Mouse (Mus musculus): ENCODE measurements at regions not wholly inside any gene's neighbourhood (a gene's known extent, or its start where the extent isn't known, plus 50 kb on each side); places are given as distances from the start of the nearest gene placed in this dataset.
A peak's percentile ranks its signal among the peaks of the same experiment; 100 is the strongest.

DNA sequence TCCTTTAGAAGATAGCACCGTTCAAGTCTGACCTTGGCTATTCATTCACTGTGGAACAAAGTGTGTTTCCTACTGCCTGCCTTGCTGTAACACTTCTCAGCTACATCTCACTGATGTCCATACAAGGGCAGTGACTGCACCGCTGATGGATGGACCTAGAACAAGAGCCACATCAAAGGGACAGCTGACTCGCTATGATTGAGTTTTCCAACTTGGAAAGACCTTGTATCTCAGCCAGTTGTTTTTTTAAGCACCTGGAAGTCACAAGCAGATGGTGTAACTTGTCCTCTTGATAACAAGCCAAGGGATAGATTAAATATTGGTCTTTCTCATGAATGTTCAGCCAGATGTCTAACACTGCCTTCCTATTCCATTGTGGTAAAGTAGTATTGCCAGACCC is 184.9 kb upstream of the Dio2 start:
- TF ChIP-seq CTCF (IDR thresholded peaks at IDR 0.05): no peak
- no peak for TF ChIP-seq POLR2A (IDR thresholded peaks at IDR 0.05; ENCODE audit: insufficient read depth, low read depth, low read length)
- TF ChIP-seq EP300 (IDR thresholded peaks at IDR 0.05; ENCODE audit: insufficient read depth, low read depth, low read length): no peak
- no peak overlapping the region for H3K9ac ChIP-seq (ENCODE audit: low read depth, low read length)
- H3K27ac ChIP-seq: no peak overlapping the region
- no peaks in the 10 kb centered on the region for H3K79me2 ChIP-seq (replicated peaks; ENCODE audit: control insufficient read depth, insufficient read depth, low read length)
- intact Hi-C loops (cut with DNase I): no loop called here
- H3K36me3 ChIP-seq (ENCODE audit: control insufficient read depth, insufficient read depth, low read length): no peaks in the 10 kb centered on the region
- DNase-seq: no peak
- no peaks in the 10 kb centered on the region for H3K4me1 ChIP-seq (ENCODE audit: control insufficient read depth, insufficient read depth, low read length)
- H3K4me3 ChIP-seq: no peak overlapping the region
- 39% methylated on average over 3 of the region's 3 CpGs for WGBS
- H3K27me3 ChIP-seq (ENCODE audit: control insufficient read depth, insufficient read depth, low read length): no peaks in the 10 kb centered on the region

- H3K79me2 ChIP-seq (replicated peaks; ENCODE audit: control insufficient read depth, insufficient read depth, low read length): no peaks in the 10 kb centered on the region
- DNase-seq: no peak
- H3K9ac ChIP-seq (ENCODE audit: low read depth, low read length): no peak overlapping the region
- no peak for TF ChIP-seq EP300 (IDR thresholded peaks at IDR 0.05; ENCODE audit: insufficient read depth, low read depth, low read length)
- H3K36me3 ChIP-seq (ENCODE audit: control insufficient read depth, insufficient read depth, low read length): no peaks in the 10 kb centered on the region
- H3K27me3 ChIP-seq (ENCODE audit: control insufficient read depth, insufficient read depth, low read length): no peaks in the 10 kb centered on the region
- H3K27ac ChIP-seq: no peak overlapping the region
- no peak overlapping the region for H3K4me3 ChIP-seq
- H3K4me1 ChIP-seq (ENCODE audit: control insufficient read depth, insufficient read depth, low read length): no peaks in the 10 kb centered on the region
- WGBS: 84% methylated on average over 4 of the region's 4 CpGs
- intact Hi-C loops (cut with DNase I): no loop called here
Observed at GRCm38 (mm10) chr12:90921227-90921626, 183.0 kb upstream of the Dio2 start.

DNA sequence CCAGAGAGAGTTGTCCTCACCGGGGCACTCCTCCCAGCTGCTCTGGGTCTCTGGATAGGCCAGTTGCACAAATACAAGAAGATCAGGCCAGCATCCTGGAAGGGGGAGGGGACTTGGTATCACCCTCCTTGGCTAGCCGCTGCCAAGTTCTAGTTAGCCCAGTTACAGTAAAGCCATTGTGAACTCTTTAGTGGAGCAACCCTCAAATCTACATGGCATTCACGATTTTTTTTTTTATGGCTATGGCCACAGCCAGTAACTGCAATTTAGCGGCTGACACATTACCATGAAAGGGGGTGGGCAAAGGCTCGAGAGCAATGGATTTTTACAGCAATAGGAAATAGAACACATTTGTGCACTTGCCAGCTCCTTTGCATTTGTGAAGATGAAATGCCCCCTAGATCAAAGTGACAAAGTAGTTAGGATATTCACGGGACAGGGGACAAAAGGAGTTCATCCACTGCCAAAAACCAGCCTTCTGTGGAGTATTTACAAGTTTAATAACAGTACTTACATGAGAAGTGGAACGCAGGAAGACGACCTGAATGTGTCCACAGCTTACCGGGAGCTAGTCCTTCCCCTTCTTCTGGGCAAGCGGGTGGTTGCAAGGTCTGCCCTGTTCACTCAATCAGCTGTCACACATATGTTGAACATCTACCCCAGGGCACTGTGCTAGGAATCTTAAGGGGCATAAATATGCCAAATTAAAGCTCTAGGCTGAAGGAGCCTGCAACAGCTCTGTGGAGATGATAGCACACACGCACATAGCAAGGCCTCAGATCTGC is 177.9 kb upstream of the Dio2 start:
- intact Hi-C loops (cut with DNase I): no loop called here

GRCm38 (mm10) chr12:90903991-90904390 is 165.8 kb upstream of the Dio2 start:
- no peaks in the 10 kb centered on the region for H3K36me3 ChIP-seq (ENCODE audit: control insufficient read depth, insufficient read depth, low read length)
- no peak overlapping the region for H3K4me3 ChIP-seq
- no peaks in the 10 kb centered on the region for H3K27me3 ChIP-seq (ENCODE audit: control insufficient read depth, insufficient read depth, low read length)
- peak; percentile 58 for TF ChIP-seq CTCF (IDR thresholded peaks at IDR 0.05)
- no peak for TF ChIP-seq POLR2A (IDR thresholded peaks at IDR 0.05; ENCODE audit: insufficient read depth, low read depth, low read length)
- no peak for TF ChIP-seq EP300 (IDR thresholded peaks at IDR 0.05; ENCODE audit: insufficient read depth, low read depth, low read length)
- H3K4me1 ChIP-seq (ENCODE audit: control insufficient read depth, insufficient read depth, low read length): no peaks in the 10 kb centered on the region
- no peak overlapping the region for H3K27ac ChIP-seq
- H3K79me2 ChIP-seq (replicated peaks; ENCODE audit: control insufficient read depth, insufficient read depth, low read length): no peaks in the 10 kb centered on the region
- WGBS: 72% methylated on average over 6 of the region's 6 CpGs
- H3K9ac ChIP-seq (ENCODE audit: low read depth, low read length): no peak overlapping the region
- peak in 1 of 2 experiments; percentile 22 for DNase-seq
- intact Hi-C loops (cut with DNase I): loop anchor here (10.0 kb wide), 1 partner anchor 169 kb away; the partner anchor contains the start of gene Dio2

More for the DNA sequence above, 177.9 kb upstream of the Dio2 start:
- TF ChIP-seq CTCF (IDR thresholded peaks at IDR 0.05): no peak
- no peak for TF ChIP-seq POLR2A (IDR thresholded peaks at IDR 0.05; ENCODE audit: insufficient read depth, low read depth, low read length)
- no peak for TF ChIP-seq EP300 (IDR thresholded peaks at IDR 0.05; ENCODE audit: insufficient read depth, low read depth, low read length)
- Histone ChIP-seq H3K79me2 (replicated peaks; ENCODE audit: control insufficient read depth, insufficient read depth, low read length) (no peaks in the 10 kb centered on the region), H3K27ac (no peak overlapping the region), H3K27me3 (ENCODE audit: control insufficient read depth, insufficient read depth, low read length) (no peaks in the 10 kb centered on the region), H3K4me1 (ENCODE audit: control insufficient read depth, insufficient read depth, low read length) (no peaks in the 10 kb centered on the region), H3K36me3 (ENCODE audit: control insufficient read depth, insufficient read depth, low read length) (no peaks in the 10 kb centered on the region), H3K4me3 (no peak overlapping the region), H3K9ac (ENCODE audit: low read depth, low read length) (no peak overlapping the region)
- WGBS: 82% methylated on average over 11 of the region's 11 CpGs
- DNase-seq: no peak

DNA sequence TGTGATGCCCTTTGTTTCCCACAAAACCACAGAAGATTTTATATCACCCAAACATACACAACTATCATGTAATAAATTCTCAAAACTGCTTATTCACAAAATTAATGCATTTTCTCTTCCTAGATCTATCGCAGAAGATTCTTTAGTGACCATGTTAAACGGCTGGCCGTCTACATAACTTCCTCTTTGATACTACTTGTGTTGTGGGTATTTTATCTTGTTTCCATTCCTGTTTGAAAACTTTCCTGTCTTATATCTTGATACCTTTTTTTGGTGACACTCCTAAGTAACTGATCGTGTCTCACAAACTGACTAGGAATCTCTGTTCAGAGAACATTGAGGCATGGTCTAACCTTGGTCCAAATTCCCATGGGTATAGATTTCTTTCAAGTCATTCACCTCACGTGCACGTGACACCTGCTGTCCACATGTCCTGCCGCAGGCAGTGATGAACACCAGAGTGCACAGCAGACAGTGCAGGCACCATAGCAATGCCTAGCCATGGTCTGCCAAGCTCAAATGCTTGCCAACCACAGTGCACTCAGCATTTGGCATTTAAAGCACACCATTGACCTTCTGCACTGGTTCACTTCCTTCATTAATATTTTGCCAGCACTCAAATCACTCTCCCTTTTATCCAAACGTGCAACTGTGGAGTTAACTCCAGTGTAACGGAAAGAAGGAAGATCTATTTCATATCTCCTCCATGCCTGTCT is 155.6 kb upstream of the Dio2 start:
- peak; percentile 20 to 41 for DNase-seq
- TF ChIP-seq EP300 (IDR thresholded peaks at IDR 0.05; ENCODE audit: insufficient read depth, low read depth, low read length): no peak
- H3K9ac ChIP-seq (ENCODE audit: low read depth, low read length): no peak overlapping the region
- WGBS: 53% methylated on average over 9 of the region's 9 CpGs
- no peak overlapping the region for H3K4me3 ChIP-seq
- no peaks in the 10 kb centered on the region for H3K27me3 ChIP-seq (ENCODE audit: control insufficient read depth, insufficient read depth, low read length)
- no peak overlapping the region for H3K27ac ChIP-seq
- H3K79me2 ChIP-seq (replicated peaks; ENCODE audit: control insufficient read depth, insufficient read depth, low read length): no peaks in the 10 kb centered on the region
- intact Hi-C loops (cut with DNase I): no loop called here
- no peaks in the 10 kb centered on the region for H3K36me3 ChIP-seq (ENCODE audit: control insufficient read depth, insufficient read depth, low read length)
- no peaks in the 10 kb centered on the region for H3K4me1 ChIP-seq (ENCODE audit: control insufficient read depth, insufficient read depth, low read length)
